Mouse (Mus musculus) liver, embryonic 15.5 days (tissue): ENCODE measurements around the gene B4galt2. TPM values are rescaled to one million over a fixed set of nuclear protein-coding genes. Genes with fewer than 3 reads are reported as not detected.
A peak's percentile ranks its signal among the peaks of the same experiment; 100 is the strongest.

Experiments used
- ATAC-seq: fragments of 200-750 bp; cut with Nextera tagmentation; 2 replicates; pipeline ENCODE4 v1.8.0; 2017; ENCODE audit warnings: moderate number of reproducible peaks, mild to moderate bottlenecking, moderate library complexity; ENCODE audit not compliant: insufficient read depth
- H3K27ac ChIP-seq: fragments of 300-500 bp; sonication (generic); replicated peaks from 2 replicates; pipeline ENCODE4 v1.5.1; 2015; ENCODE audit warnings: mild to moderate bottlenecking, inconsistent platforms
- H3K27me3 ChIP-seq: fragments of 300-500 bp; sonication (generic); 2 replicates; pipeline ENCODE4 v1.6.1; 2015; ENCODE audit warnings: mild to moderate bottlenecking, inconsistent platforms
- H3K36me3 ChIP-seq: fragments of 300-500 bp; sonication (generic); replicated peaks from 2 replicates; pipeline ENCODE4 v1.6.1; 2015; ENCODE audit warnings: moderate library complexity, mild to moderate bottlenecking, inconsistent platforms
- H3K4me1 ChIP-seq: fragments of 300-500 bp; sonication (generic); replicated peaks from 2 replicates; pipeline ENCODE4 v1.6.1; 2015; ENCODE audit warnings: inconsistent platforms
- H3K4me2 ChIP-seq: fragments of 300-500 bp; sonication (generic); 2 replicates; pipeline ENCODE4 v1.6.1; 2015; ENCODE audit warnings: moderate library complexity, mild to moderate bottlenecking, inconsistent platforms
- H3K4me3 ChIP-seq: fragments of 300-500 bp; sonication (generic); replicated peaks from 2 replicates; pipeline ENCODE4 v1.5.1; 2015; ENCODE audit warnings: mild to moderate bottlenecking, inconsistent platforms
- H3K9ac ChIP-seq: fragments of 300-500 bp; sonication (generic); 2 replicates; pipeline ENCODE4 v1.6.1; 2015; ENCODE audit warnings: moderate library complexity, mild to moderate bottlenecking, inconsistent platforms
- H3K9me3 ChIP-seq: fragments of 300-500 bp; sonication (generic); replicated peaks from 2 replicates; pipeline ENCODE4 v1.6.1; 2016; ENCODE audit warnings: inconsistent platforms
- WGBS: fragments of 180-500 bp; shearing (Covaris S2); methylation state at CpG from one replicate; pipeline ENCODE4 v1.1.7; 2015; ENCODE audit warnings: mixed read lengths; ENCODE audit not compliant: insufficient replicate concordance; 5-methylcytosine and 5-hydroxymethylcytosine counted together
- polyA plus RNA-seq: library from polyadenylated mRNA; unstranded; fragments of >200 nt; fragmentation: Nextera tagmentation; extraction: Ambion mirVana; gene quantifications from 2 replicates; pipeline ENCODE4 v1.2.1, GENCODE M21; 2015

The B4galt2 gene
- polyA plus RNA-seq, 1 experiment from 2014 or later, result 1.0 TPM

DNA sequence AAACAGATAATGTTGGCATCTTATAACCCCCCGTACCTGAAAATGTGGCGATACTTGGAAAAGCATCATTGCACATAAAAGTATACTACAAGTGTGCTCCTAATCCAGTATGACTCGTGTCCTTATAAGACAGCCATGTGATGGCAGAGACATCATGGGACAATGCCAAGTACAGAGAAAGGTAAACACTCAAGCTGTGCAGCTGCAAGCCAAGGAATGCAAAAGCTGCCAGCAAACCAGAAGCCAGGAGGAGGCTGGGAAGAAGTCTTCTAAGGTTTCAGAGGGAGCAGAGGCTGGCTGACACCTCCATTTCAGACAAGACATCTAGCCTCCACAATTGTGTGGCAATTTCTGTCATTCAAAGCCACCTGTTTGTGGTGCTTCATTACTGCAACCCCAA, 22.9 kb upstream of the B4galt2 start:
- Histone ChIP-seq H3K9me3 (no peaks in the 10 kb centered on the region), H3K9ac (no peak overlapping the region), H3K4me3 (no peak overlapping the region), H3K4me1 (0 out of 2 replicates have a peak, but pooled peaks cover 8% of the 10 kb centered on the region), H3K27me3 (no peaks in the 10 kb centered on the region), H3K36me3 (peaks cover 68% of the 10 kb centered on the region), H3K4me2 (no peak overlapping the region), H3K27ac (no peak overlapping the region)
- no peak for ATAC-seq
- 82% methylated on average over 3 of the region's 3 CpGs for WGBS

DNA sequence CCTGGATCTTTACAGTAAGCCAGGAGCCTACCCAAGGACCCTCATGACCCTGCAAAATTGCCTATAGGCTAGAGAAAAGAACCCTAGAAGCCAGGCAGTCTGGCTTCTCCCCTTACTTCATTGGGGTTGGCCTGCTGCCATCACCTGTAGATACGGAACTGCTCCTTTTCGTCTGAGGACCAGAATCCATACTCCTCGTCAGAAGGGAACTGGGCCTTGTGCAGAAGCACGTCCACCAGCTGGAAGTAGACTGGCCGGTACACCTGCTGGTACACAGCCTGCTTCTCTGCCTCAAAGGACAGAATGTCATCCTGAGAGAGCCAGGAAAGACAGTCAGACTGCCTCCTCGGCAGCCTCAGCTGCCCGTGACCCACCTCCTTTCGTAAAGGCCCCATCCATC, 21.5 kb upstream of the B4galt2 start:
- Histone ChIP-seq H3K9ac (no peak overlapping the region), H3K4me3 (no peak overlapping the region), H3K36me3 (peaks cover 73% of the 10 kb centered on the region), H3K9me3 (no peaks in the 10 kb centered on the region), H3K4me2 (no peak overlapping the region), H3K27me3 (no peaks in the 10 kb centered on the region), H3K27ac (no peak overlapping the region), H3K4me1 (0 out of 2 replicates have a peak, but pooled peaks cover 4% of the 10 kb centered on the region)
- 89% methylated on average over 8 of the region's 8 CpGs for WGBS
- no peak for ATAC-seq

DNA sequence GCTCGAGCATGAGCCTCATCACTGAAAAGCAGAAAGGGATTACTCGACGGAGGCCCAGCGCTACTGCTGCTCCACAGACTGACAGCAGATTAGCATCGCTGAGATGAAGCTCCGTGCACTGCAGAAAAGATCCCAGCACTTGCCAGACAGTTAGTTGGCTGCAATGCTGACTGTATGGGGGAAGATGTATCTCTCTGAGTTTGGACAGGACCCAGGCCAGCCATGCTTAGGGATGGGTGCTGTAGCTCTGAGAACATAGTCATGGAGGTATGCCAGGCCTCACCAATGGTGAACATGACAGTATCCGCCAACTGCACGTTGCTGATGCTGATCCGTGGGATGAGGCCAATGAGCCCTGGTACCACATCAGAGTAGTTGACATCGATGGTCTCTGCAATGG, 20.8 kb upstream of the B4galt2 start:
- Histone ChIP-seq H3K9ac (no peak overlapping the region), H3K4me2 (no peak overlapping the region), H3K27ac (no peak overlapping the region), H3K27me3 (no peaks in the 10 kb centered on the region), H3K4me1 (0 out of 2 replicates have a peak, but pooled peaks cover 3% of the 10 kb centered on the region), H3K36me3 (peaks cover 80% of the 10 kb centered on the region), H3K4me3 (no peak overlapping the region), H3K9me3 (no peaks in the 10 kb centered on the region)
- ATAC-seq, result no peak
- 88% methylated on average over 10 of the region's 10 CpGs for WGBS

DNA sequence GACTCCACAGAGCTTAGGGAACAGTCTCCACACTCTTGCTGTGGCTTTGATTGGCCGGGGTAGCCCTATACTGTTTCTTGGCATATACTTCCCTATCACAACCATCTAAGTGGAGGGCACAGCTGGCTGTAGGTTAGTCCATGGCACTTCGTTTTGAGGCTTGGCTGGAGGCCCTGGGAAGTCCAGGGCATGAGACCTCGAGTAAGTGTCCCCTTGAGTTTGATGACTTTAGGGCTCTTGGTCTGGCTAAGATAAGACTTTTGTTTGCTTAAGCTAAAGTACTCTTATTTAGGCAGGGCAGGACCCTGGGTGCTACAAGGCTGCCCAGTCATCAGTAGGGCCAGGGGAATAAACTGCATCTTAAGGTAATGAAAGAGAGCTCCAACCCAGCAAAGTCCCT, 14.8 kb upstream of the B4galt2 start:
- H3K27me3 ChIP-seq, result no peaks in the 10 kb centered on the region
- ATAC-seq, result no peak
- no peak overlapping the region for H3K9ac ChIP-seq
- no peaks in the 10 kb centered on the region; the same call in 1 of the 2 replicates for H3K4me1 ChIP-seq
- 68% methylated on average over 3 of the region's 3 CpGs for WGBS
- no peaks in the 10 kb centered on the region for H3K9me3 ChIP-seq
- H3K27ac ChIP-seq, result no peak overlapping the region
- H3K4me2 ChIP-seq, result no peak overlapping the region
- no peak overlapping the region for H3K4me3 ChIP-seq
- peaks cover 83% of the 10 kb centered on the region for H3K36me3 ChIP-seq

DNA sequence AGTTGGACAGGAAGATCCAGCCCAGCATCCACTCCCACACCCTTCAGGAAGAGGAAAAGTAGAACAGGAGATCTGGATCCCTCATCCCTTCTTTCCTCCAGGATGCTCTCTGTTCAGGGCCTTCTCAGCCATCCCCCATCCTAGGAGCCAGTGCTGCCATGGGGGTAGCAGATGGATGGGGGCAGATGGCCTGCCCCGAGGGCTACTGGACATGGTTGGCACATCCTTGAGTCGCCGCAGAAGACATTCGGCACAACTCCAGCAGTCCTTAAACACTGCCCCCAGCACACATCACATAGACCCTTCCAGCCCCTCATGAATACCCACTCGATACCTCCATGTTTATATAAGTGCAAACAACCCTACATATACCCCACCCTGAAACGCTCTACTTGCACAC, 12.7 kb upstream of the B4galt2 start:
- Histone ChIP-seq H3K9ac (no peak overlapping the region), H3K4me2 (no peak overlapping the region), H3K4me3 (no peak overlapping the region), H3K4me1 (peaks cover 10% of the 10 kb centered on the region), H3K27ac (no peak overlapping the region), H3K9me3 (no peaks in the 10 kb centered on the region), H3K27me3 (no peaks in the 10 kb centered on the region), H3K36me3 (peaks cover 62% of the 10 kb centered on the region)
- ATAC-seq, result no peak
- 84% methylated on average over 6 of the region's 6 CpGs for WGBS

DNA sequence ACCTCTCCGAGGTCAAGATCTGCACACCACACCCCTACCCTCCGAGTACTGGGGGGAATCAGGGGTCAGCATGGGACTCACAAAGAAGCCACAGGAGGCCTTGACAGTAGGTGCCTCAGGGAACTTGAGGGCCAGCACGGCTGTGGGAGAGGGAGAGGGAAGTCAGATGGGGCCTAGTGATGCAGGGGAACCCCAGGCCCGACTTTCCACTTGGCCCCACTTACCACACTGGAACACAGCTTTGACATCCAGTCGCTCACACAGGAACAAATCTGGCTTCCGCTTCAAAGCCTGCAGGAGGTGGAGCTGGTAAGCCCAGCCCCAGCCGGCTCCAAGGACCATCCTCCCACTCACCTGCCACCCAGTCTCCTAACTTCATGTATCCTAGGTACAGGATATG, 12.1 kb upstream of the B4galt2 start:
- H3K9me3 ChIP-seq, result no peaks in the 10 kb centered on the region
- H3K36me3 ChIP-seq, result peaks cover 56% of the 10 kb centered on the region
- H3K4me3 ChIP-seq, result no peak overlapping the region
- H3K27me3 ChIP-seq, result no peaks in the 10 kb centered on the region
- H3K27ac ChIP-seq, result no peak overlapping the region
- no peak for ATAC-seq
- 76% methylated on average over 7 of the region's 7 CpGs for WGBS
- H3K4me1 ChIP-seq, result peaks cover 17% of the 10 kb centered on the region
- H3K9ac ChIP-seq, result no peak overlapping the region
- H3K4me2 ChIP-seq, result no peak overlapping the region

DNA sequence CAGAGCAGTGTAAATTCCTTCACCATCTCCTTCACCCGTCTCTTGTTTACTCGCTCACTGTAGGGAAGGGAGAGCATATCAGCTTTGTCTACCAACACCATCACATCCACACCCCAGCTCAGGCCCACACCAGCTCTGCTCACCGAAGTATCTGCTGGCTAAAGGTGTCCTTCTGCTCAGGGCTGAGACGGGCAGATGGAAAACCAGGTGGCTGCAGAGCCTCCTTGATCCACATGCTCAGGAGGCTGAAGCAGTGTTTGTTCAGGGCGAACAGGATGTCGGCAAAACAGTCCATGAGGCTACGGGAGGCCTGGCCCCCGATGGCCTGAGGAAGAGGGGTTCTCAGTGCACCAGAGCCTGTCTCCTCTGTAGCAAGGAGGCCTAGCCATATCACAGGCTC, 11.3 kb upstream of the B4galt2 start:
- H3K4me2 ChIP-seq, result no peak overlapping the region
- peaks cover 22% of the 10 kb centered on the region for H3K4me1 ChIP-seq
- H3K4me3 ChIP-seq, result no peak overlapping the region
- peaks cover 52% of the 10 kb centered on the region for H3K36me3 ChIP-seq
- H3K9ac ChIP-seq, result no peak overlapping the region
- no peak for ATAC-seq
- no peak overlapping the region for H3K27ac ChIP-seq
- 81% methylated on average over 8 of the region's 8 CpGs for WGBS
- H3K9me3 ChIP-seq, result no peaks in the 10 kb centered on the region
- no peaks in the 10 kb centered on the region for H3K27me3 ChIP-seq

DNA sequence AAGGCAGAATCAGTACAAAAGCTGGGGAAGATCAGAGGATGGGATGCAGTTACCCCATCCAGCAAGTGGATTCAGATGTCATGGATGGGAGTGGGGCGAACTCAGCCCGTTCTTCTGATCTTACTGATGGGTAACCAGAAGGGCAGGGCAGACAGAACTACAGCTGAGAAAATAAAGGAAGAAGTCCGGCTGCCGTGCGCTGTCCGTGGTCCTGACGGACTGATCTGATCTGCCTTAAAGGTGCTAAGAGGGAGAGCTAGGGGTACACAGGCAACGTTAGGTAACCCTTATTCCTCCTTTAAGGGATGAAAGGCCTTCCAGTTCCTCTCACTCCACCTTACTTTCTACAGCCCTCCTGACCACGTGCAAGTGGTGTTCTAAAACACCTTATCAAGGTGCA, 10.1 kb upstream of the B4galt2 start:
- no peak overlapping the region for H3K27ac ChIP-seq
- no peak overlapping the region for H3K9ac ChIP-seq
- H3K9me3 ChIP-seq, result no peaks in the 10 kb centered on the region
- H3K36me3 ChIP-seq, result peaks cover 47% of the 10 kb centered on the region
- peaks cover 22% of the 10 kb centered on the region for H3K4me1 ChIP-seq
- WGBS, result 22% methylated on average over 9 of the region's 9 CpGs
- H3K4me2 ChIP-seq, result no peak overlapping the region
- H3K4me3 ChIP-seq, result no peak overlapping the region
- no peaks in the 10 kb centered on the region for H3K27me3 ChIP-seq
- no peak for ATAC-seq

DNA sequence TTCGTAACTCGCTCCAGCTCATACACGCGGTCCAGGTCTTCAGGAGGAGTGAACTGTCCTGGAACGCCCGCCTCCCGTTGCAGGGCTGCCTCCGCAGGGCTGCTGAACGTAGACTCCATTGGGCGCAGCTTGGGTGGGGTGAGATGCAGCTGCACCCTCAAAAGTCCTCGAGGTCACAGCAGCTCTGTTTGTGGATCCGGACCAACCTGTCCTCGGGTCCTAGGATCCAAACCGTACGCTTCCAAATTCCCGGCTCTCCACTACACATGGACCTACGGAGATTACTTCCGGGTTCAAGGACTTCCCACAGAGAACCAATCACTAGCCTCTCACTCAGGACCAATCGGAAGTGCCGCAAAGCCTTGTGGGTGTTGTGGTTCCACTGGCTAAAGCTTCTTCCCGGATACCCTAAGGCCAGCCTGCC, 8.5 kb upstream of the B4galt2 start, which contains the start of gene Dph2:
Dph2 (minus strand) TSS at position 295 of the 424 bp plus-strand sequence.
- Histone ChIP-seq H3K4me1 (peaks cover 31% of the 10 kb centered on the region), H3K36me3 (peaks cover 34% of the 10 kb centered on the region), H3K9me3 (no peaks in the 10 kb centered on the region), H3K9ac (peak within 1 kb of the TSS; percentile 62), H3K4me3 (peak within 1 kb of the TSS; percentile 84), H3K27me3 (no peaks in the 10 kb centered on the region), H3K27ac (no peak within 1 kb of the TSS; the same call in 1 of the 2 replicates), H3K4me2 (peak within 1 kb of the TSS; percentile 86)
- ATAC-seq, result peak; percentile 69
- 0% methylated on average over 21 of the region's 21 CpGs for WGBS

DNA sequence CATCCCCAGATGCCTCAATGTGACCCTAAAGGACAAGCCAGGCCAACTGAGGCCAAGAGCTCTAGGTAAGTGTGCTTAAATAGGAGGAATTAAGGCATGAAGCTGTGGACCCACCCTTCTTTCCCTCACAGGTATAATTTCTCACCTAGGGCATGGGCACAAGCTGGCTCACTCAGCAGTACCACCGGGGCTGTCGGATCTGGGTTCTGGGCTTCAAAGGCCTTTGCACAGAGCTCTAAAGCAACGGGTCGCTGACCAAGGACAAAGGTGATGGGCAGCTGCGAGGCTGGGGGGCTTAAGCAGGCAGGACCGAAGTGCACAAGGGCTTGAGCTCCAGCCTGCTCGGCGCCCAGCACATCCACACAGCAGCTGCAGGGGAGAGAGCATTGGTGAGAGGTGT, 7.5 kb upstream of the B4galt2 start:
- H3K27me3 ChIP-seq, result no peaks in the 10 kb centered on the region
- H3K36me3 ChIP-seq, result peaks cover 29% of the 10 kb centered on the region
- 85% methylated on average over 8 of the region's 8 CpGs for WGBS
- H3K4me1 ChIP-seq, result peaks cover 40% of the 10 kb centered on the region
- peak overlapping the region; percentile 84 for H3K4me3 ChIP-seq
- ATAC-seq, result no peak
- H3K9ac ChIP-seq, result no peak overlapping the region
- H3K9me3 ChIP-seq, result no peaks in the 10 kb centered on the region
- H3K27ac ChIP-seq, result no peak overlapping the region
- peak overlapping the region; percentile 86 for H3K4me2 ChIP-seq

DNA sequence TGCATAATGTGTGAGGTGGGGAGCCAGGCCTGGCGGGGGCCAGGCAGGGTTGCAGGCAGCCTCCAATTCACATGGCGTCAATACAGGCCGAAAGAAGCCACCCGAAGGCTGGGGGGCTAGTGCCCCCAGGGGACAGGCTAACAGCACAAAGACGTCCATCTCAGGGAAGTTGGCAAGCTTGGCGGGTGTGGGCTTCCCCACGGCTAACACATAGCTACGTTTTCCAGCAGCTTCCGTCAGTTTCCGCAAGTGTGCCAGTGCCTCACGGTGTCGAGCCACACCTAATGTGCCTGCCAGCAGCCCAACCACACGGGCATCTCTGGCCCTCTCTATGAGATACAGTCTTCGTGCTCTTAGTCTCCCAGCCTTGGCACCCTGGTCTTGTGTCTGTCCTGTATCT, 6.7 kb upstream of the B4galt2 start:
- peaks cover 34% of the 10 kb centered on the region for H3K36me3 ChIP-seq
- no peaks in the 10 kb centered on the region for H3K9me3 ChIP-seq

DNA sequence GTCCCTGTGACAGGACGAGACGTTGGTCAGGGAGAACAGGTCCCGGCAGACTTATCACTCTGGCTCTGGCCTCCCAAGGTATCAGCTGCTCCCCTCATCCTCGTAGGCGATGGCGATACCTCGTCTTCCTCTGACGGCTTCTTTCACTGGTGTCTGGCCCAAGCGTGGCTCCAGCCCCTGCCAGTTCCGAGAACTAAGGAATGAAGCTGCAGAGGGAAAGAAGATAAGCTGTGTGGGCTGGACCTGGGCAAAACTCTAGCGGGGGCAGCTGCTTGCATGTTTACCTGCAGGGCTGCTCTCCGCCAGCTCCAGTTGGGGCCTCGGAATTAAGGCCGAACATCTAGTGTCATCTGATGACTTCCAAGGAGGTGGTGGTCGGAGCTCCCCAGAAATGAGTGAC, 6.2 kb upstream of the B4galt2 start:
- 80% methylated on average over 15 of the region's 15 CpGs for WGBS
- Histone ChIP-seq H3K4me3 (no peak overlapping the region), H3K27ac (no peak overlapping the region), H3K4me1 (peaks cover 52% of the 10 kb centered on the region), H3K9ac (no peak overlapping the region), H3K36me3 (peaks cover 37% of the 10 kb centered on the region), H3K4me2 (no peak overlapping the region), H3K9me3 (no peaks in the 10 kb centered on the region), H3K27me3 (peaks cover 3% of the 10 kb centered on the region; the same call in 1 of the 2 replicates)
- ATAC-seq, result no peak

More for the DNA sequence above, 6.7 kb upstream of the B4galt2 start:
- ATAC-seq, result no peak
- H3K4me2 ChIP-seq, result no peak overlapping the region
- no peak overlapping the region for H3K9ac ChIP-seq
- 78% methylated on average over 14 of the region's 14 CpGs for WGBS
- H3K27ac ChIP-seq, result no peak overlapping the region
- no peak overlapping the region for H3K4me3 ChIP-seq
- peaks cover 47% of the 10 kb centered on the region for H3K4me1 ChIP-seq
- no peaks in the 10 kb centered on the region for H3K27me3 ChIP-seq
